Mouse (Mus musculus) stomach, postnatal 0 days (tissue): ENCODE measurements around the gene Olfr1396.

Experiments used
- CTCF ChIP-seq: IDR thresholded peaks from 2 replicates; pipeline ENCODE4 v1.5.1; 2016; ENCODE audit warnings: antibody characterized with exemption, low read depth, mild to moderate bottlenecking, moderate library complexity
- EP300 ChIP-seq: optimal IDR thresholded peaks from 2 replicates; pipeline ENCODE3; 2016; ENCODE audit warnings: antibody characterized with exemption

GRCm38 (mm10) chr11:49084875-49085274 is 29.8 kb downstream of the Olfr1396 start:
- TF ChIP-seq CTCF (peak; percentile 59), EP300 (no peak)
